Comparison of ENCODE assay signal across 16 mouse cellular contexts in the genomic region with DNA sequence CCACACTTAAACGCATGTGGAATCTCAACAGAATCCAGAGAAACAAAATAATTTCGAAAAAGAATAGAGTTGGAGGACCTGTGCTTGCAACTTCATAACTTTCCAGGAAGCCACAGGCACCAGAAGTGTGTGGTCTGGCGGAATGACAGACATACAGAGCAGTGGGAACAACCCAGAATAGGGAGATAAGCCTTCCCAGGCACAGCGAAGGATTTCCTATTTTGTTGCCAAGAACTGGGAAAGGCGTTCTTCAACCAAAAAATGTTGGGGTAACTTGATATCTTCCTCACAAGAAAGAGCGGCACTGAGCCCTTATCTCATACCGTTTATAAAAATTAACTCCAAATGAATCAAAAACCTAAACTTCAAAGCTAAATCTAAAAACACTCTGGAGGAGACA.
"Had no signal": no experiment of that assay in that cellular context is flagged by ENCODE, and none has a peak within 500 bp of the region (broad histone marks: within the 10 kb centered on the region; RNA-seq: fewer than 3 reads in every experiment).

No protein-coding gene starts in this region.

- H3K4me1 ChIP-seq: liver, embryonic 15.5 days; midbrain, embryonic 12.5 days; neural tube, embryonic 15.5 days had no signal

- H3K36me3 ChIP-seq: limb, embryonic 13.5 days; liver, embryonic 15.5 days; midbrain, embryonic 12.5 days; neural tube, embryonic 15.5 days had no signal

- H3K4me3 ChIP-seq: limb, embryonic 13.5 days; liver, embryonic 15.5 days; megakaryocyte, embryonic 14.5 days; midbrain, embryonic 12.5 days; neural tube, embryonic 15.5 days had no signal

- DNase-seq: kidney, postnatal 36 days; layer of hippocampus, adult 9-11 months; lung, adult 2 months; lung, postnatal 14 days; right cerebral cortex, adult 18-20 months; right cerebral cortex, postnatal 25 days; thymus, adult 18-20 months; thymus, postnatal 14 days had no signal

- H3K9ac ChIP-seq: limb, embryonic 13.5 days; liver, embryonic 15.5 days; midbrain, embryonic 12.5 days; neural tube, embryonic 15.5 days had no signal

- H3K4me2 ChIP-seq: limb, embryonic 13.5 days; liver, embryonic 11.5 days; liver, embryonic 15.5 days; midbrain, embryonic 12.5 days; neural tube, embryonic 15.5 days had no signal

- H3K9me3 ChIP-seq: limb, embryonic 13.5 days; liver, embryonic 15.5 days; megakaryocyte, embryonic 14.5 days; midbrain, embryonic 12.5 days; neural tube, embryonic 15.5 days had no signal

- H3K27ac ChIP-seq: kidney, postnatal 0 days; limb, embryonic 13.5 days; liver, embryonic 15.5 days; macrophage; midbrain, embryonic 12.5 days; neural tube, embryonic 15.5 days had no signal

- H3K27me3 ChIP-seq: liver, embryonic 15.5 days; midbrain, embryonic 12.5 days; neural tube, embryonic 15.5 days had no signal
